Comparison of ENCODE assay signal across 15 mouse cellular contexts in genomic region chr1:86156075-86156474, GRCm38 (mm10). TPM values are rescaled to one million over a fixed set of nuclear protein-coding genes. Genes with fewer than 3 reads are reported as not detected.
DNase-seq lines count a peak whose midpoint lies in the region; ATAC-seq and TF ChIP-seq lines count a peak whose summit lies in the region.
"Had no signal": no experiment of that assay in that cellular context is flagged by ENCODE, and none has a peak within 500 bp of the region (broad histone marks: within the 10 kb centered on the region; RNA-seq: fewer than 3 reads in every experiment).

No protein-coding gene starts in this region.

- H3K4me1 ChIP-seq in heart, embryonic 12.5 days (replicated peaks): peaks cover 13% of the 10 kb centered on the region
- H3K4me1 ChIP-seq in heart, embryonic 11.5 days (ENCODE audit: control insufficient read depth, insufficient read depth, low read length): peaks cover under 1% of the 10 kb centered on the region; the same call in 1 of the 2 replicates
- peaks cover 13% of the 10 kb centered on the region for H3K4me1 ChIP-seq in lung, embryonic 15.5 days
- 0 out of 2 replicates have a peak, but pooled peaks cover 2% of the 10 kb centered on the region for H3K4me1 ChIP-seq in embryonic facial prominence, embryonic 14.5 days (ENCODE audit: control insufficient read depth, insufficient read depth, low read length)
- peaks cover 15% of the 10 kb centered on the region for H3K4me1 ChIP-seq in liver, postnatal 0 days (ENCODE audit: insufficient read depth)

- no peak for ATAC-seq in heart, embryonic 12.5 days (ENCODE audit: insufficient number of reproducible peaks, low FRiP score)
- ATAC-seq in heart, embryonic 11.5 days (replicated peaks; ENCODE audit: insufficient number of reproducible peaks, low FRiP score, low TSS enrichment): no peak
- no peak for ATAC-seq in lung, embryonic 15.5 days (ENCODE audit: borderline replicate concordance, extremely low read depth, low FRiP score, low TSS enrichment)
- ATAC-seq in embryonic facial prominence, embryonic 14.5 days (ENCODE audit: low read depth): no peak
- ATAC-seq in liver, postnatal 0 days: no peak
- ATAC-seq: lung, postnatal 0 days had no signal

- H3K9ac ChIP-seq in heart, embryonic 12.5 days: 0 out of 2 replicates have a peak overlapping the region, but pooled peaks have one; percentile 16
- no peak overlapping the region for H3K9ac ChIP-seq in heart, embryonic 11.5 days (ENCODE audit: low read depth, low read length)
- peak overlapping the region; percentile 17; the same call in 1 of the 2 replicates for H3K9ac ChIP-seq in lung, embryonic 15.5 days
- H3K9ac ChIP-seq in embryonic facial prominence, embryonic 14.5 days (ENCODE audit: low read depth, low read length): 0 out of 2 replicates have a peak overlapping the region, but pooled peaks have one; percentile 30
- 0 out of 2 replicates have a peak overlapping the region, but pooled peaks have one; percentile 70 for H3K9ac ChIP-seq in liver, postnatal 0 days (replicated peaks)

- no peak overlapping the region for H3K27ac ChIP-seq in heart, embryonic 12.5 days (ENCODE audit: poor library complexity, severe bottlenecking)
- H3K27ac ChIP-seq in heart, embryonic 11.5 days (ENCODE audit: low read depth, low read length): no peak overlapping the region
- no peak overlapping the region for H3K27ac ChIP-seq in lung, embryonic 15.5 days
- no peak overlapping the region for H3K27ac ChIP-seq in embryonic facial prominence, embryonic 14.5 days (replicated peaks; ENCODE audit: low read depth, low read length)
- no peak overlapping the region for H3K27ac ChIP-seq in liver, postnatal 0 days (ENCODE audit: low read depth)
- no peak overlapping the region for H3K27ac ChIP-seq in layer of hippocampus, adult 2 months

- no peak for TF ChIP-seq EP300 in liver, postnatal 0 days (IDR thresholded peaks at IDR 0.05; ENCODE audit: low read depth)

- TF ChIP-seq CTCF in liver, postnatal 0 days (IDR thresholded peaks at IDR 0.05; ENCODE audit: low read depth): no peak
- no peak for TF ChIP-seq CTCF in layer of hippocampus, adult 2 months (conservative IDR thresholded peaks at IDR 0.05)

- no peak overlapping the region for H3K4me2 ChIP-seq in heart, embryonic 12.5 days
- no peak overlapping the region for H3K4me2 ChIP-seq in heart, embryonic 11.5 days
- no peak overlapping the region for H3K4me2 ChIP-seq in lung, embryonic 15.5 days
- H3K4me2 ChIP-seq in embryonic facial prominence, embryonic 14.5 days (ENCODE audit: low read depth, low read length): no peak overlapping the region
- H3K4me2 ChIP-seq in liver, postnatal 0 days (ENCODE audit: low read depth, low read length): peak overlapping the region; percentile 98; the same call in 1 of the 2 replicates

- 76% methylated on average over 3 of the region's 3 CpGs for WGBS in heart, embryonic 12.5 days
- WGBS in heart, embryonic 11.5 days (ENCODE audit: insufficient replicate concordance): 75% methylated on average over 3 of the region's 3 CpGs
- WGBS in lung, embryonic 15.5 days: 82% methylated on average over 3 of the region's 3 CpGs
- WGBS in embryonic facial prominence, embryonic 14.5 days: 83% methylated on average over 3 of the region's 3 CpGs
- 73% methylated on average over 3 of the region's 3 CpGs for WGBS in liver, postnatal 0 days (ENCODE audit: insufficient replicate concordance)

- no peaks in the 10 kb centered on the region for H3K27me3 ChIP-seq in heart, embryonic 12.5 days (replicated peaks)
- H3K27me3 ChIP-seq in heart, embryonic 11.5 days (ENCODE audit: control insufficient read depth, insufficient read depth, low read length): no peaks in the 10 kb centered on the region
- H3K27me3 ChIP-seq in lung, embryonic 15.5 days: no peaks in the 10 kb centered on the region
- H3K27me3 ChIP-seq in embryonic facial prominence, embryonic 14.5 days (replicated peaks; ENCODE audit: control insufficient read depth, insufficient read depth, low read length): no peaks in the 10 kb centered on the region
- H3K27me3 ChIP-seq in liver, postnatal 0 days (ENCODE audit: insufficient read depth, low read length): no peaks in the 10 kb centered on the region

- no peak for DNase-seq in lung, postnatal 4 days
- DNase-seq in embryonic facial prominence, embryonic 14.5 days (ENCODE audit: low spot score): no peak
- no peak for DNase-seq in liver, postnatal 0 days
- DNase-seq in left cerebral cortex, adult 11 months (ENCODE audit: low spot score): no peak
- DNase-seq in layer of hippocampus, adult 2 months (ENCODE audit: low spot score in 2 of 2): no peak
- DNase-seq: cerebellum, adult 11-12 months; heart, postnatal 4 days; layer of hippocampus, adult 9-11 months; spleen, adult 18-20 months had no signal

- H3K36me3 ChIP-seq in heart, embryonic 12.5 days: peaks cover 16% of the 10 kb centered on the region
- H3K36me3 ChIP-seq in heart, embryonic 11.5 days (ENCODE audit: control insufficient read depth, insufficient read depth, low read length): peaks cover 2% of the 10 kb centered on the region; the same call in 1 of the 2 replicates
- H3K36me3 ChIP-seq in lung, embryonic 15.5 days: peaks cover 12% of the 10 kb centered on the region
- peaks cover 12% of the 10 kb centered on the region for H3K36me3 ChIP-seq in embryonic facial prominence, embryonic 14.5 days (ENCODE audit: control insufficient read depth, insufficient read depth, low read length)
- no peaks in the 10 kb centered on the region for H3K36me3 ChIP-seq in liver, postnatal 0 days (replicated peaks; ENCODE audit: insufficient read depth, low read length)

- no peak overlapping the region for H3K4me3 ChIP-seq in heart, embryonic 12.5 days
- H3K4me3 ChIP-seq in heart, embryonic 11.5 days (ENCODE audit: low read depth, low read length): no peak overlapping the region
- no peak overlapping the region for H3K4me3 ChIP-seq in lung, embryonic 15.5 days
- H3K4me3 ChIP-seq in embryonic facial prominence, embryonic 14.5 days (ENCODE audit: low read depth, low read length): no peak overlapping the region
- H3K4me3 ChIP-seq in liver, postnatal 0 days (ENCODE audit: low read depth, low read length): no peak overlapping the region
- H3K4me3 ChIP-seq in layer of hippocampus, adult 2 months: no peak overlapping the region

- no peaks in the 10 kb centered on the region for H3K9me3 ChIP-seq in heart, embryonic 12.5 days (replicated peaks)
- no peaks in the 10 kb centered on the region for H3K9me3 ChIP-seq in heart, embryonic 11.5 days (replicated peaks; ENCODE audit: control insufficient read depth, low read length)
- no peaks in the 10 kb centered on the region for H3K9me3 ChIP-seq in lung, embryonic 15.5 days
- H3K9me3 ChIP-seq in embryonic facial prominence, embryonic 14.5 days (ENCODE audit: control insufficient read depth, low read length): no peaks in the 10 kb centered on the region
- H3K9me3 ChIP-seq in liver, postnatal 0 days (ENCODE audit: low read length): no peaks in the 10 kb centered on the region

RNA-seq across cellular contexts. Expression of gene Armc9, which starts 1.5 kb away (rescaled TPM):
- polyA plus RNA-seq in heart, embryonic 12.5 days (2016; fragmentation: Nextera tagmentation; extraction: Ambion mirVana): 14.1 and 14.2 TPM in 2 replicates
- 12.3 and 14.7 TPM in 2 replicates for polyA plus RNA-seq in heart, embryonic 11.5 days (2014; fragmentation: Nextera tagmentation; extraction: Ambion mirVana)
- 20.3 and 22.9 TPM in 2 replicates for polyA plus RNA-seq in lung, embryonic 15.5 days (2015; fragmentation: Nextera tagmentation; extraction: Ambion mirVana)
- polyA plus RNA-seq in embryonic facial prominence, embryonic 14.5 days (2014; fragmentation: Nextera tagmentation; extraction: Ambion mirVana): 17.4 and 21.4 TPM in 2 replicates
- polyA plus RNA-seq in liver, postnatal 0 days (2015; fragmentation: Nextera tagmentation; extraction: Ambion mirVana): 4.7 and 5.0 TPM in 2 replicates
- 10 to 100 TPM; 37.3 to 40.1 TPM for total RNA-seq in layer of hippocampus, adult 2 months (2021)

RNA-seq across cellular contexts. Expression of gene Gm21972, which starts 22.6 kb away (rescaled TPM):
- polyA plus RNA-seq in heart, embryonic 12.5 days (2016; fragmentation: Nextera tagmentation; extraction: Ambion mirVana): 0.63 TPM in 1 of 2 replicates, not detected in the other
- polyA plus RNA-seq in heart, embryonic 11.5 days (2014; fragmentation: Nextera tagmentation; extraction: Ambion mirVana): not detected in 2 replicates
- 0.33 and 0.44 TPM in 2 replicates for polyA plus RNA-seq in lung, embryonic 15.5 days (2015; fragmentation: Nextera tagmentation; extraction: Ambion mirVana)
- polyA plus RNA-seq in embryonic facial prominence, embryonic 14.5 days (2014; fragmentation: Nextera tagmentation; extraction: Ambion mirVana): 0.51 TPM in 1 of 2 replicates, not detected in the other
- not detected in 2 replicates for polyA plus RNA-seq in liver, postnatal 0 days (2015; fragmentation: Nextera tagmentation; extraction: Ambion mirVana)
- 1 to 10 TPM; 2.1 to 9.0 TPM for total RNA-seq in layer of hippocampus, adult 2 months (2021)
- total RNA-seq: monocyte, adult 5-6 weeks had no signal
- polyA plus RNA-seq: kidney, embryonic 16.5 days had no signal

RNA-seq across cellular contexts. Expression of gene Htr2b, which starts 44.3 kb away (rescaled TPM):
- polyA plus RNA-seq in heart, embryonic 12.5 days (2016; fragmentation: Nextera tagmentation; extraction: Ambion mirVana): 0.22 and 0.37 TPM in 2 replicates
- polyA plus RNA-seq in heart, embryonic 11.5 days (2014; fragmentation: Nextera tagmentation; extraction: Ambion mirVana): 0.14 and 0.57 TPM in 2 replicates
- polyA plus RNA-seq in lung, embryonic 15.5 days (2015; fragmentation: Nextera tagmentation; extraction: Ambion mirVana): 0.20 and 0.29 TPM in 2 replicates
- polyA plus RNA-seq in embryonic facial prominence, embryonic 14.5 days (2014; fragmentation: Nextera tagmentation; extraction: Ambion mirVana): 1.2 and 2.0 TPM in 2 replicates
- polyA plus RNA-seq in liver, postnatal 0 days (2015; fragmentation: Nextera tagmentation; extraction: Ambion mirVana): not detected in 2 replicates
- not detected for total RNA-seq in layer of hippocampus, adult 2 months (2021)
- total RNA-seq: heart, postnatal 4 days; monocyte, adult 5-6 weeks had no signal
